Mouse (Mus musculus) lung, postnatal 4 days (tissue): ENCODE measurements around the gene Gm9780.
A peak's percentile ranks its signal among the peaks of the same experiment; 100 is the strongest.
"Not testable (repeated sequence)": the region's sequence is repeated elsewhere in the genome, so short reads cannot be mapped to it uniquely, and the experiment has no call there.

Experiments used
- DNase-seq, 2 experiments: peaks; one replicate each; pipeline ENCODE4 v3.0.0; 2021

Gene Gm9780

DNA sequence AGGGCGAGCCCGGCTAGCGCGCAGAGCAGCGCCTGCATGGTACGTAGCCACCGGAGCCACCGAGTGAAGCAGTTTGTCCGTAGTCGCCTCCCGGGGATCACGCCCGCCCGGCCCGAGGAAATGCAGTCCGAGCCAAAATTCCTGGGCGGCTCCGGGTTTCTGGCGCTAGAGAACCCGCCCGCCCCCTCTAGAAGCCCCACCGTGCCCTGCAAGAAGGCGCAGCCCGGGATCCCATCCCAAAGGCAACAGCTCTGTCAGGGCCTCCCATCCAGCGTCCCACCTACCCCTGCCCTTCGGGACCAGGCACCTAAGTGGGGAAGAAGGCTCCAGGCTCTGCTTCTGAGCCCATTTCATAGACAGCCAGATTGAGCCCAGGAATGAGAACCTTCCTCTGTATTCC lies at the start of gene Gm9780:
Gene Gm9780, minus strand, starts transcription at position 101 of the 400 bp plus-strand sequence.
- DNase-seq = not testable (repeated sequence)

DNA sequence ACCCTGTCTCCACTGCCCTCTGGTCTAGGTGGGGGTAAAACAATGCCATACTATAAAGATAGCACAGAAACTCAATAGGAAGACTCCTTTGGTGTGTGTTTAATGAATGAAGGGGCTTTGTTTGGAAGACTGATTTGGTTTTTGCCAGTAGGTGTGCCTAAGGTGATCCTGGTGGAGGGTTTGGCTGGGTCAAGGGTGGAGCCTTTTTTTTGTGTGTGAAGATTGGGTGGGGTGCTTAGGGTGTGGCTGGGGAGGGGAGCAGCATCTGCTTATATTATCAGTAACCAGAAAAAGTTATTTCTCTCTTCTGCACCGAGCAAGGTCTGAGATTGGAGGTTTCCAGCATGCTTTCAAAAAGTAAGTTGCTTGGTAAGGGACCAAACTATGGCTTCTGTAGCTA lies 39.5 kb upstream of the Gm9780 start, which contains the start of gene Cphx3:
Gene Cphx3, plus strand, starts transcription at position 301 of the 400 bp plus-strand sequence.
- DNase-seq = not testable (repeated sequence)

DNA sequence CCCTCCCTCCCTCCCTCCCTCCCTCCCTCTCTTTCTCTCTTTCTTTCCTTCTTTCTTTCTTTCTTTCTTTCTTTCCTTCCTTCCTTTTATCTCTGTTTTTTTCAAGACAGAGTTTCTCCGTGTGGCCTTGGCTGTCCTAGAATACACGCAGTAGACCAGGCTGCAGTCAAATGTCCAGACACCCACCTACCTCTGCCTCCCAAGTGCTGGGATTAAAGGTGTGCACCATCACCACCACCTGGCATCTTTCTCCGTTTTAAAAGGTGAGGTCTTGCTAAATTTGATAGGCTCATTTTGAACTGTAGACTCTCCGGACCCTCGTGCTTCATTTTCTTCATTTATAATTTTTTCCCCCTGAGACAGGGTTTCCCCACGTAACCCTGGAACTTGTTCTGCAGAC lies 38.7 kb upstream of the Gm9780 start, which contains the start of gene Cphx2:
Gene Cphx2, plus strand, starts transcription at position 301 of the 400 bp plus-strand sequence.
- DNase-seq = not testable (repeated sequence)

DNA sequence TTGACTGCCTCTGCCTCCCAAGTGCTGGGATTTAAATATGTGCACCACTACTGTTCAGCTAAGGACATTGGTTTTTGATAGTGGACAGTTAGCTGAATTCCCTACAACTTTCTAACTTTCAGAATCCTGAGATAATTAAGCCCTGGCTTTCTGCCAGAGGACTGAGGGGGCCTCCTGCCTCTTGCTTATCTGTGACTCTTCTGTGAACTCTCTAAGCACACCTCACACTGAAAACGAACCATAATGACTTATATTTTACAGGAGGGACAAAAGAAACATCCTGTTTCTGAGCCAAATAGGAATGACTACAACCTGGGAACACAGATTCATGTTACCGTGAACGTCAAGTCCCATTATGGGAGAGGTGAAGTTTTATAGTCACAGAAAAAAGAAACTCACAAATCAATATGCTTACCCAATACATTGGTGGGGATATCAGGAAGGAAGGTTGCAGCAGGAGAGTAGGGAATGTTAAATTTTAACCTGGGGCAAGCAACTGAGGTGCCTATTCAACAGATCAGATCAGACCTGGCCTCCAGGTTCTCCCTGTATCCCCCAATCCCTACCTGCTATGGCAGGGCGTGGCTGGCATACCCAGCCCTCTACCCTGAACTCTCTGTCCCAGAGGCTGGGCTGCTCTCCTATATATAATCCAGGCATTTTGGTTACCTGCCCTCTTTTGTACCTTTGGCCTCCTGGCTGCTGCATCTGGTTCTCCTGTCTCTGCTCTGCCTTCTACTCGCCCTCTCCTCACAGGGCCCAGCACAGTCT lies 34.3 kb upstream of the Gm9780 start:
- not testable (repeated sequence) for DNase-seq

DNA sequence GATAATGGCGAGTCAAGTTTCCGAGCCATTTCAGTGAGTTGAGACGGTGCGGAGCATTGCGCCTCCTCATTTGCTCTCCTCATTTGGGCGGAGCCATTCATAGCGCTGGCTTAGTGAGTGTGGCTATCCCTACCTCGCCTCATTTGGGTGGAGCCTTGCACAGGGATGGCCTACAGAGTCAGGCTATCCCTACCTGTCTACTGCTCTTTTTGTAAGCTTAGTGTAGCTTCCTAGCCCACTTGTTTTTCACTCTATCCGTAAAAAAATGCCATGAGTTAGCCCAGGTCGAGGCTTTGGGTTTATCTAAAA lies 24.8 kb upstream of the Gm9780 start, which contains the start of gene Tmem254c:
Gene Tmem254c, minus strand, starts transcription at position 31 of the 309 bp plus-strand sequence.
- DNase-seq = not testable (repeated sequence)

DNA sequence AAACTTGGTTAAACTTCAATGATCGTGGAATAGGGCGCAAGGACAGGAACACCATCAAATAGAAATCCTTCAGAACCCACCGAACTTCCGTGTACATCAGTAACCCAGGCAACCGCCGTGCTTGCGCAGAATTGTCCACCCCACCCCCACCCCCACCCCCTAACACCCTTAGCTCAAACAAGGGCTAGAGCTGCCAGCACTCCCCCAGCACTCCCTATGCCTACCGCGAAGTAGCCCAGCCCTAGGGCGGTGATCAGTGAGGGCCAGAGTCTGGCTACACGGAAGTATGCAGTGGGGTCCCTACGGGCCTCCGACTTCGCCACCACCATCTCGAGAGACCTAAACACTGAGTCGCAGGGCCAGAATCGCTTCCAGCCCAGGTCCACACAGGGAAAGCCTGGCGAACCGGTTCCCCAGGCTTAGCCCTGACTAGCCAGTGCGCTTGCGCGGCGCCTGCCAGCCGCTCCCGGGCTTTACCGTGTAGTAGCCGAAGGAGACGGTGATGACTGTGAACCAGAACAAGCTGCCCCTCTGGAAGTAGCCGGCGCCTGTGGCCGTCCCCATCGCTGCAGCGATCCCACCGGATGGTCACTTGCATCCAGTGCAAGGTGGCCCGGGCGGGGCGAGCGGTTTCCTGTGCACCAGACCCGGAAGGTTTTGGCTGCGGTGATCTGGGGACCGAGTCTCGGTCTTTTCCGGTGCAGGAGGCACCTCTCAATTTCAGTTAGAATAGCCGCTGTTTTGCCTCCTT lies 24.2 kb upstream of the Gm9780 start:
- not testable (repeated sequence) for DNase-seq

DNA sequence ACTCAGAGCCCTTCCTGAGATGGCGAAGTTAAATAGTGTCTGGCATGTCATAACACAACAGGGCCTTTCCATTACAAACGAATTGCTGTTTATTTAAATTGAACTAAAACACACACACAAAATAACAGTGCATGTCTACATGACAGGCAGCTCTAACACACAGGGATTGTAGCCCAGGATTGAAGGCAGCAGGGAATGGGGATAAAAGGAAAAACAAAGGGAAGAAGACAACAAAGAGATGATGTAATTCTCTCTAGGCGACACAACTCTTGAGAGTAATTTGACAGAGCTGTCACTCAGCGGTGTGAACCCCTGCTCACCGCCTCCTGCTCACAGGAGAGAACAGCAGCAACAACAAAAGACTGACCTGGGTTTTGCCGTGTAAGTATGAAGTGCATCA lies 16.9 kb upstream of the Gm9780 start:
- not testable (repeated sequence) for DNase-seq

DNA sequence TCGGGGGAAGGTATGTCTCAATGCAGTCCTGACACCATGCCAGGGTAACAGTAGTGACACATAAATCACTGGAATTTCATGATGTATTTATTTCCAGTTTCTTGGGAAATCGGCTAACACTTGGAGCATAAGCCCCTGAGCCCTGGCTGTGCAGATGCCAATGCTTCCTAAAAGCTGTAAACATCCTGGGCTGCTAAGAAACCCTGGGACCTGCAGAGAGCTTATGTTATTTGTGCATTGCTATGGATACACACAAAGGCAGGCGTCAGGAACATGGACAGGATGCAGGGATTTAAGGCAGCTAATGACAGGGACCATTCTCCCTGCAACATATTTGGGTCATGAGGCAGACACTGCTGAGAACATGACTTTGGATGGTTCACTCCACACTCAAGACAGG lies 15.7 kb upstream of the Gm9780 start:
- not testable (repeated sequence) for DNase-seq

DNA sequence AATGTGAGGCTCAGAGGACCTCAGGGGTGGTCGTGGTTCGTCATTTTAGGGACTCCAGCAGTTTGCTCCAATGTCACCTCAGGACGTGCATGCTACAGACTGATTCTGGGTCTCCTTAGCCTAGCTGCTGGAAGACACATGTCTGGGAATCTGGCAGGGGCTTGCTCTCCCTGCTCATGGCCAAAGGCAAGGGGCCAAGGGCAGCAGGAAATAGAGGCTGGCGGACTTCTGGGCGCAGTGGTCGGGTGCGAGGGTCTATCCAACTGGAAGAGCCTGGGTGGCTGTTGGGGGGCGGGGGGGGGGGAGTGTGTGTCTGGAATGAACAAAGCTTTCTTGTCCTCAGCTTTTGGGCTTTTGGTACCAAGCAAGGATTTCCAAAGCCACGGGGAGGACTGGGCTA lies 6.3 kb upstream of the Gm9780 start:
- not testable (repeated sequence) for DNase-seq

DNA sequence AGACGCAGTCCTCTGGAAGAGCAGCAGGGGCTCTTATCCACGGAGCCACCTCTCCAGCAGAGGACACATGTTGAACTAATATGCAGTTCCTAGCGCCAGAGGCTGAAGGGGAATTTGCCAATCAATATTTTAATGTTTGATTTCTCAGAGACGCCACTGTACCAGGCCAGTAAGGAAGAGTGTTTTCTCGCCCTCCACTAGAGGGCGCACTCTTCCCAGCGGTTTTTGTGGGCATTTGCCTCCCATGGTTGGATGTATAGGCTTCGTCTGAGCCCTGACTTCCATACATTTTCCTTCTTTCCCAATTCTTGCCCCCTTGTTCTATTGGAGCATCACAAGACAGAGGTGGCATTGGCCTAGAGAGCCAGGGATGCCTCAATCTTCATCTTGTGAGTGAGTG lies 4.5 kb upstream of the Gm9780 start:
- not testable (repeated sequence) for DNase-seq

DNA sequence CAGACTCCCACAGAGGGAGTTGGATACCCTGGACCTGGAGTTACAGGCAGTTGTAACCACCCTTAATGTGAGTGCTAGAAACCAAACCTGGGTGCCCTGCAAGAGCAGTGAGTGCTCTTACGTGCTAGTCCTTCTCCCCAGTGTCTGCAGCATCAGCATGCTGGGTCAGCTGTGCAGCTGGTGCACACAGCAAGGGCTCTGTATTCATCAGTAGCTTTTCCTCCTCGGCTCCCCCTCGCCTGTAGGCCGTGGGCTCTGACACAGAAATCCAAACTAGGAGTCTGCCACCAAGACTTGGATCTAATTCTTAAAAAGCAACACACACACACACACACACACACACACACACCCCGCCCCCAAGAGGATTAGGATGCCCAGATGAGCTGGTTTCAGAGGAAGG lies 2.5 kb upstream of the Gm9780 start:
- DNase-seq = not testable (repeated sequence)

DNA sequence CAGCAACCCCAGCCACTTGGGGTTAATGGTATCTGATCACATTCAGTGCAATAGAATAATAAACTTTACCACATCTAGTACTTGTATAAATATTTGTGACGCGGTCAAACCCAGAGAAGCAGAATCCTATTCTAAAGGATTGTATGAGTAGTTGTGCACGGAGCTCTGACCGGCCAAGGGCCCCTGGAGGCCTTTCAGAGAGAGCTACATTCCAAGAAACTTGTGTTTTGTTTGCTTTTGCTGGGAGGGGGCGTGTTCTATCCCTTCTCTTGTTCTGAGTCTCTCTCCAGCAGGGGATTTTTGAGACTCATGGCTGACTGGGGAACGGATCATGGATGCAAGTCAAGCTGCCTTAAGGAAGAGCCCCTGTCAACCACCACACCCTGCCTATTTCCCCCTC lies 7.1 kb downstream of the Gm9780 start:
- DNase-seq = not testable (repeated sequence)

DNA sequence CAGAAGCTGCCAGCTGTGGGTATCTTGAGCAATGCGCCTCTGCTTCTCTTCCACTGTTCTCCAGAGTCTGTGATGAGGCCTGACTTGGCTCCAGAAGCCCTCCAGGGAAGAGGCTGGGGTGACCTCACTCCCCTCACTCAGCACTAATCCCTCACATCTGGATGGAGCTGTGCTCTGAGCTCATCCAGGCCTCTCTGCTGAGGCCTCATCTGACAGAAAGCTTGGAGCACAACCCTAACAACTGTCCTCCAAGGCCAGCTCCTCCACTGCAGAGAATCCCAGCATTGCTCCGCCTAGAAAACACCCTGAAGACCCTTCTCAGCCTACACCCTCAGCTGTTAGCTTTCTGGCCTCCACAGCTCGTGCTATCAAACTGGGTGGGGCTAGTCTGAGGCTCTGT lies 8.1 kb downstream of the Gm9780 start:
- not testable (repeated sequence) for DNase-seq

DNA sequence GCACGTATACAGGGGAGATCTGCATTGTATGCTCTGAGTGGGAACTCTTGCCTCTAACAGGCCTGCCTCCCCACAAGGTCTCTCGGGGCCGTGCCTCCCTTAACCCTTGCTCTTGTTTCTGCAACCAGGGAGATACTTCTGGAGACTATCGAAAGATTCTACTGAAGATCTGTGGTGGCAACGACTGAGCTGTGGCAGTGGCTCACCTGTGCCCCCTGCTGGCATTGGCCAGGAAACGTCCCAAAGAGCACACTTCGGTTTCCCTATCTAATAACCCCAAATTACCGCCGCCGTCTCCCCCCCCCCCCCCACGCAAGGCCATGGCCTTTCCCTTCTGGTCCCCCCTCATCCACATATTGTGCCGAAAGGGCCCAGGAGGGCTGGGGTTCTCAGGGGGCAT lies 16.9 kb downstream of the Gm9780 start:
- not testable (repeated sequence) for DNase-seq

DNA sequence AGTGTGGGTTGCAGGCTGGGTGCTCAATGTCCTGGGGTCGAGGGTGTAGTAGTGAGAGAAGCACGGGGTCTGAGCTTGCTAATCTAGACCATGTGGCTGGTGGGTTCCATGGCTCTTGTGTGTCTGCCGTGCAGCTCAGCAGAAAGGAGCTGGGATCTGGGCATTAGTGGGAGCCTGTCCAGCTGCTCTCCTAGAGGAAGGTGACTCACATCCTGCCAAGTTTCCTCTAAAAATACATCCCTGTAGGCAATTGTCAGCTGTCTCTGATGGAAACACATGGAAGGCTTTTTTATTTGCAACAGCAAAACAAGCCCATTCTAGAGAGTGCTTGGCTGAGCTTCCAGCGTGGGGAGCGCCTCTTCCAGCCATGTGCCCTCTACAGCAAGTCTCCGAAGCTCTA lies 19.7 kb downstream of the Gm9780 start:
- not testable (repeated sequence) for DNase-seq

DNA sequence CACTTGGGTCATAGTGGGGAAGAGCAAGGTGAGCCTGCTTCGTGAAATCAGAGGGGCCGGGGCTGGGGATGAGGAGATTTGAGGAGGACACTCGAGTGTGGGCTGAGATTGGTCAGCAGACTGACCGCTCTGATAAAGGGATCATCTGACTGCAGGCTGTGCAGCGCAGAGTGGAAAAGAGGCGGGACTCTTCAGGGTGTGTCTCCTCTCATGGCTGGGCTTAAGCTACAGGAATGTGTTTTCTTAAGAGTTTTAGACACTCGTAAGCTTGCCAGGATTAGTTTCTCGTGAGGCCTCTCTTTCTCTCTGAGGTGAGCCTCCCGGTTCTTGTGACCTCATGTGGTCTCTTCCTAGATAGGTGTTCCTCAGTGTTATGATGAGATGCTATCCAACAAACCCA lies 21.0 kb downstream of the Gm9780 start:
- not testable (repeated sequence) for DNase-seq

DNA sequence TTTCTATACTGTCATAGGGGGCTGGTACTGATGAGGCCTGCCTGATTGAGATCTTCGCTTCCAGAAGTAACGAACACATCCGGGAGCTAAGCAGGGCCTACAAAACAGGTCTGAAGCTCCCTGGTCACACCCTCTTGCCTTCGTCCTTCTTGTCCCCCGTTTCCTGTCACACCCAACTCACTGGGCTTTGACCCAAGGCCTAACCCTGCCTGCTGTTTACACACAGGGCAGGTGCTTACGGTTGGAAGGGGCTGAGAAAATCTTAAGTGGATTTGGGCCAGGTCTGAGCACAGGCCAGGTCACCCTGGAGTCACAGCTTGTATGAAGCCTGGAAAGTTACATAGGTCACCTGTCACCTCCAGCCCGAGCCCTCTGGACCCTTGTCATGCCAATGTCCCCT lies 26.1 kb downstream of the Gm9780 start:
- not testable (repeated sequence) for DNase-seq

DNA sequence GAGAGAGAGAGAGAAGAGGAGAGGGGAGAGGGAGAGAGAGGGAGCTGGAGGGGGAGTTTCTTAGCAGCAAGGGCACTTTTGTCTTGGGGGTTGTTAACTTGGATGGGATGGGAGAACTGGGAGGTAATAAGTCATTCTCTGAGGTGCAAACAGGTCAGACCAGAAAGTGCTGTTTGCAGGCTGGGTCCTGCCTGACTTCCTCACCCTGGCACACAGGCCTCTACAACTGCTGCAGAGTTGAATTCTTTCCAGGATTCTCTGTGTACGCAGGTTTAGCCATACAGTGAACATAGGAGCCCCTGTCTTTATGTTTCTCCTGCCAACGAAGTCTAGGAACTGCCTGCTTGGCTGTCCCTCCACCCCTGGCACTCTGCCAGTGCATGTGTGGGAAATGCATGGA lies 35.0 kb downstream of the Gm9780 start:
- not testable (repeated sequence) for DNase-seq

DNA sequence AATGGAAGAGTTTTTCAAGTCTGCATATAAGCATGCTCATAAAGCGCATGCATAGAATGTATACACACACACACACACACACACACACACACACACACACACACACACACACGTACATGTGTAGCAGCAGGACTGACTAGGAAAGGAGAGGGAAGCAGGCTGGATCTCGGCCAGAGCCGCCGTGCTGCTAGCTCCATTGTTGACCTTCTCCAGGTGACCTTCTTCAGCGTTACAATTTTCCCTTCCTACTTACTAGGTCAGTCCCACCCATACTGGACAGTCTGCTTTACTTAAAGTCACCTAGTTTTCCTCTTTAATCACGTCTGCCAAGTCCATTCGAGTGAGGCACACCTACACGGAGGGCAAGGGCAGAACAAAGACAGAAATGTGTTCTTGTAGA lies 60.6 kb downstream of the Gm9780 start:
- peak; percentile 6 to 49 for DNase-seq

DNA sequence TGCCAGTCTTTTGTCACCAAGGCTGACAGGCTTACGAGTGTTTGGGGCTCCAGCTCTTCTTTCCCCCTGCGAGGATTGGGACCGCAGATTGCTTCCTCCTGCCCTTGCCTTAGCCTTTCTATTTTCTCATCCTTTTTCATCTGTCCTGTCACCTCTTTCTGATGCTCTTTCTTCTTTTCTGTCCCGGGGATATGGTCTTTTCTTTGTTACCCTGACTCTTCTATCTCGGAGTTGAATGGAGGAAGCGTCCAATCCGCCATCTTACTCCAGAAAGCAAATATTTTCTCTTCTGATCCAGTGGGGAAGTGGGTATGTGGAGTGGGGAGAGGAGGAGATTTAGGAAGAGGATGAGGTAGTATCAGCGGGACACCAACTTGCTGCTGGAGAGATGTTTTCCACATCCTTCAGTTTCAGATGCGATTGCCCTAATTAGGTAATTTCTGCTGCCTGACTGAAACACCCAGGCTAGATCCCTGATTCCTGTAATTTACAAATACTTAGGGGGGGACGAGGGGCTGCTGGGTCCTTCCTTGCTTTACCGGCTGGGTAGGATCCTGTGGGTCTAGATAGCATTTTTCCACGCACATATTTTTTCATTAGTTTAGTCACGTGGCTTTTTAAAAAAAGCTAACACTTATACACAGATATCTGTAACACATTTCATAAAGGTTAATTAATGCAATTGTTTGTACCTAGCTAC lies 63.1 kb downstream of the Gm9780 start:
- not testable (repeated sequence) for DNase-seq

DNA sequence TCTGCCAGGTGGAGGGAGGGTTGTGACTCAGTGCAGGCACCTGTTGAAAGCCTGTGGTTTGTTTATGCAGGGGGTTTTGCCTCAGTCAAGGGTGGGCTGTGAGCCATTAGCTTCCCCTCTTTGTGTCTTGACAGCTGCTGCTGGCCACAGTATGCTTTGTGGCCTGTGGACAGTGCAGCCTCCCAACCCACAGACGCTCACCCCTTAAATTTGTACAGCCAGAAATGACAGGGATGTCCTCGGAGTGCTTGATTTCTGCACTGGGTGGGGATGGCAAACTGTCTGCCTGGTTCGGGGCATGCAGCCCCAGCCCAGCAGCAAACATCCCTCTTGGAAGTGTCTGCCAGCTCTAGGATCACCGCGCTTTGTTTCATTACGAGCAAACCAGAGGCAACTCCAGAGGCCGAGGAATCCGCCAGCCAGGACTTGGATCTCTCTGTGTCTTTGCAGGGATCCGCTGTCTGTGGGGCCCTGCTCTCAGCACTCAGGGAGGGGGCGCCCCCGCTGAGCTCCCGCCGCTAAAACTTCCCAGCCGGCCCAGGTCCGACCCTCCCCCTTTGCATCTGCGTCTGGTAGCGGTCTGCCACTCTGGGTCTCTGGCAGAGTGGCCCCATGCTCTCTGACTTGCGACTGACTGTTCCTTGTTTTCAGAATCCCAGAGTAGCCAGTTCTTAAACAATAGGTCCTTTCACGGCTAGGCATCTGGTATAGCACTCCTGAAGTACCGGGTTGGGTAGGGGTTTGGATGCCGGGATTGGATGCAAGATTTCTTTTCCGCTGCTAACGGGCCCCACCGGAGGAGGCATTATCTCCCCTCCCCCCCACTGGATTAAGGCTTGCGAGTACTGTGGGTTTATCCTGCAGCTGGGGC lies 63.9 kb downstream of the Gm9780 start, which contains the start of gene Duxbl1:
Gene Duxbl1, plus strand, starts transcription at position 207 of the 871 bp plus-strand sequence.
- not testable (repeated sequence) for DNase-seq
